Comparison of ENCODE assay signal across 21 mouse cellular contexts in genomic region chr7:111499255-111499790, GRCm38 (mm10).
"Had no signal": no experiment of that assay in that cellular context is flagged by ENCODE, and none has a peak within 500 bp of the region (broad histone marks: within the 10 kb centered on the region; RNA-seq: fewer than 3 reads in every experiment).

No protein-coding gene starts in this region.

- H3K4me3 ChIP-seq: liver, embryonic 13.5 days; liver, embryonic 15.5 days; lung, embryonic 15.5 days; megakaryocyte, embryonic 14.5 days; midbrain, embryonic 13.5 days; midbrain, embryonic 15.5 days; neural tube, embryonic 13.5 days; neural tube, embryonic 15.5 days had no signal

- H3K4me2 ChIP-seq: liver, embryonic 11.5 days; liver, embryonic 13.5 days; liver, embryonic 15.5 days; lung, embryonic 15.5 days; midbrain, embryonic 11.5 days; midbrain, embryonic 13.5 days; midbrain, embryonic 15.5 days; neural tube, embryonic 13.5 days; neural tube, embryonic 15.5 days had no signal

- H3K9ac ChIP-seq: liver, embryonic 13.5 days; liver, embryonic 15.5 days; liver, postnatal 0 days; lung, embryonic 15.5 days; midbrain, embryonic 13.5 days; midbrain, embryonic 15.5 days; neural tube, embryonic 13.5 days; neural tube, embryonic 15.5 days had no signal

- H3K27me3 ChIP-seq: liver, embryonic 13.5 days; liver, embryonic 15.5 days; lung, embryonic 15.5 days; megakaryocyte, embryonic 14.5 days; midbrain, embryonic 13.5 days; midbrain, embryonic 15.5 days; neural tube, embryonic 13.5 days; neural tube, embryonic 15.5 days had no signal

- H3K9me3 ChIP-seq: liver, embryonic 13.5 days; liver, embryonic 15.5 days; lung, embryonic 15.5 days; megakaryocyte, embryonic 14.5 days; midbrain, embryonic 13.5 days; midbrain, embryonic 15.5 days; neural tube, embryonic 13.5 days; neural tube, embryonic 15.5 days had no signal

- DNase-seq: liver, embryonic 13.5 days; liver, postnatal 0 days; lung, postnatal 14 days; retina, postnatal 1 day; right cerebral cortex, adult 18-20 months; right cerebral cortex, postnatal 25 days; right cerebral cortex, postnatal 4 days; spleen, adult 18-20 months; thymus, adult 18-20 months; thymus, postnatal 14 days; thymus, postnatal 36 days had no signal

- ATAC-seq: liver, postnatal 0 days; midbrain, embryonic 13.5 days; midbrain, embryonic 15.5 days had no signal

- H3K27ac ChIP-seq: liver, embryonic 13.5 days; liver, embryonic 15.5 days; lung, embryonic 15.5 days; macrophage; midbrain, embryonic 13.5 days; midbrain, embryonic 15.5 days; neural tube, embryonic 13.5 days; neural tube, embryonic 15.5 days had no signal

- H3K36me3 ChIP-seq: liver, embryonic 13.5 days; liver, embryonic 15.5 days; lung, embryonic 15.5 days; midbrain, embryonic 13.5 days; midbrain, embryonic 15.5 days; neural tube, embryonic 13.5 days; neural tube, embryonic 15.5 days had no signal

- H3K4me1 ChIP-seq: liver, embryonic 13.5 days; liver, embryonic 15.5 days; megakaryocyte, embryonic 14.5 days; midbrain, embryonic 13.5 days; midbrain, embryonic 15.5 days; neural tube, embryonic 13.5 days; neural tube, embryonic 15.5 days had no signal
